Mouse (Mus musculus) megakaryocyte progenitor cell, adult 5-6 weeks (primary cell): ENCODE data around the gene Prc1. TPM values are rescaled to one million over a fixed set of nuclear protein-coding genes. Genes with fewer than 3 reads are reported as not detected.

Source experiments
- total RNA-seq, 2 experiments: library from RNA; stranded (forward) in 1 of 2; stranded (reverse) in 1 of 2; fragments of 157-497, 149-512 nt in 1 of 2; fragments of 200-1000 nt in 1 of 2; gene quantifications; 2 replicates each; pipeline versions ENCODE4 v1.2.3 to v1.2.4; 2015 to 2017

Prc1 gene
- total RNA-seq, 2 experiments from 2014 or later, result 94.9 to 152 TPM

Other genes starting within 250 kb of the Prc1 start
- 267 and 274 TPM in 2 replicates for gene Idh2, start 179.1 kb upstream of the Prc1 start, total RNA-seq (2015)
- 276 and 284 TPM in 2 replicates for gene Idh2, start 179.1 kb upstream of the Prc1 start, total RNA-seq (2017)
- gene Sema4b, start 107.6 kb upstream of the Prc1 start, total RNA-seq (2015), result 6.6 and 7.7 TPM in 2 replicates
- 5.3 and 8.1 TPM in 2 replicates for gene Sema4b, start 107.6 kb upstream of the Prc1 start, total RNA-seq (2017)
- 65.0 and 67.2 TPM in 2 replicates for gene Cib1, start 61.6 kb upstream of the Prc1 start, total RNA-seq (2015)
- 32.7 and 43.8 TPM in 2 replicates for gene Cib1, start 61.6 kb upstream of the Prc1 start, total RNA-seq (2017)
- 7.1 TPM in 2 replicates for gene Gdpgp1, start 61.6 kb upstream of the Prc1 start, total RNA-seq (2015)
- gene Gdpgp1, start 61.6 kb upstream of the Prc1 start, total RNA-seq (2017), result 2.0 and 2.4 TPM in 2 replicates
- gene Ttll13, start 48.1 kb upstream of the Prc1 start, total RNA-seq (2015), result 1.5 TPM in 1 of 2 replicates, not detected in the other
- not detected in 2 replicates for gene Ttll13, start 48.1 kb upstream of the Prc1 start, total RNA-seq (2017)
- 27.6 and 29.4 TPM in 2 replicates for gene Ngrn, start 33.2 kb upstream of the Prc1 start, total RNA-seq (2015)
- gene Ngrn, start 33.2 kb upstream of the Prc1 start, total RNA-seq (2017), result 24.6 and 25.9 TPM in 2 replicates
- gene Vps33b, start 24.8 kb upstream of the Prc1 start, total RNA-seq (2015), result 29.0 and 39.9 TPM in 2 replicates
- gene Vps33b, start 24.8 kb upstream of the Prc1 start, total RNA-seq (2017), result 19.7 and 32.0 TPM in 2 replicates
- gene Rccd1, start 30.0 kb downstream of the Prc1 start, total RNA-seq (2015), result 11.3 and 17.7 TPM in 2 replicates
- gene Rccd1, start 30.0 kb downstream of the Prc1 start, total RNA-seq (2017), result 14.3 and 21.4 TPM in 2 replicates
- gene Unc45a, start 46.6 kb downstream of the Prc1 start, total RNA-seq (2015), result 5.4 TPM in 2 replicates
- 15.6 and 16.6 TPM in 2 replicates for gene Unc45a, start 46.6 kb downstream of the Prc1 start, total RNA-seq (2017)
- 15.1 and 20.4 TPM in 2 replicates for gene Hddc3, start 48.7 kb downstream of the Prc1 start, total RNA-seq (2015)
- gene Hddc3, start 48.7 kb downstream of the Prc1 start, total RNA-seq (2017), result 9.1 and 24.0 TPM in 2 replicates
- gene Man2a2, start 76.9 kb downstream of the Prc1 start, total RNA-seq (2015), result 31.2 and 32.6 TPM in 2 replicates
- gene Man2a2, start 76.9 kb downstream of the Prc1 start, total RNA-seq (2017), result 37.9 and 44.0 TPM in 2 replicates
- 117 and 126 TPM in 2 replicates for gene Fes, start 93.5 kb downstream of the Prc1 start, total RNA-seq (2015)
- 97.6 and 158 TPM in 2 replicates for gene Fes, start 93.5 kb downstream of the Prc1 start, total RNA-seq (2017)
- 13.8 and 15.6 TPM in 2 replicates for gene Furin, start 111.0 kb downstream of the Prc1 start, total RNA-seq (2015)
- gene Furin, start 111.0 kb downstream of the Prc1 start, total RNA-seq (2017), result 7.2 and 10.2 TPM in 2 replicates
- 60.4 and 76.5 TPM in 2 replicates for gene Blm, start 240.7 kb downstream of the Prc1 start, total RNA-seq (2015)
- 36.9 and 56.7 TPM in 2 replicates for gene Blm, start 240.7 kb downstream of the Prc1 start, total RNA-seq (2017)